Comparison of ENCODE assay signal across 16 mouse cellular contexts in genomic region chr5:64598606-64599005, GRCm38 (mm10).
DNase-seq lines count a peak whose midpoint lies in the region; ATAC-seq and TF ChIP-seq lines count a peak whose summit lies in the region.
"Had no signal": no experiment of that assay in that cellular context is flagged by ENCODE, and none has a peak within 500 bp of the region (broad histone marks: within the 10 kb centered on the region; RNA-seq: fewer than 3 reads in every experiment).

No protein-coding gene starts in this region.

- no peak for TF ChIP-seq CTCF in heart, adult 2 months (IDR thresholded peaks at IDR 0.05)
- TF ChIP-seq CTCF in kidney, adult 2 months (conservative IDR thresholded peaks at IDR 0.05; ENCODE audit: insufficient read depth, insufficient read length, low read depth, low read length) = no peak

- no peaks in the 10 kb centered on the region for H3K9me3 ChIP-seq in kidney, embryonic 14.5 days (ENCODE audit: control insufficient read depth, low read length)
- H3K9me3 ChIP-seq in kidney, embryonic 15.5 days (replicated peaks) = no peaks in the 10 kb centered on the region
- H3K9me3 ChIP-seq: embryonic facial prominence, embryonic 13.5 days; neural tube, embryonic 12.5 days had no signal

- 17% methylated on average over 3 of the region's 3 CpGs for WGBS in heart, adult 2 months
- 36% methylated on average over 3 of the region's 3 CpGs for WGBS in kidney, adult 2 months
- 76% methylated on average over 3 of the region's 3 CpGs for WGBS in kidney, embryonic 14.5 days
- WGBS in kidney, embryonic 15.5 days = 68% methylated on average over 3 of the region's 3 CpGs

- H3K36me3 ChIP-seq in heart, adult 2 months (ENCODE audit: control insufficient read depth, insufficient read depth, low read length) = peaks cover 4% of the 10 kb centered on the region; the same call in 1 of the 2 replicates
- H3K36me3 ChIP-seq in kidney, adult 2 months (ENCODE audit: control insufficient read depth, insufficient read depth, low read length) = no peaks in the 10 kb centered on the region
- no peaks in the 10 kb centered on the region for H3K36me3 ChIP-seq in kidney, embryonic 14.5 days (ENCODE audit: control insufficient read depth, insufficient read depth, low read length)
- no peaks in the 10 kb centered on the region for H3K36me3 ChIP-seq in kidney, embryonic 15.5 days
- H3K36me3 ChIP-seq: embryonic facial prominence, embryonic 13.5 days; neural tube, embryonic 12.5 days had no signal

- ATAC-seq in kidney, embryonic 14.5 days (ENCODE audit: low FRiP score, low TSS enrichment) = no peak
- ATAC-seq in kidney, embryonic 15.5 days (replicated peaks; ENCODE audit: low FRiP score) = no peak

- H3K4me3 ChIP-seq in heart, adult 2 months = no peak overlapping the region
- no peak overlapping the region for H3K4me3 ChIP-seq in kidney, adult 2 months (ENCODE audit: insufficient read depth, low read depth, low read length)
- H3K4me3 ChIP-seq in kidney, embryonic 14.5 days (ENCODE audit: low read length) = no peak overlapping the region
- H3K4me3 ChIP-seq in brown adipose tissue, adult 24 weeks (ENCODE audit: insufficient read depth, low read depth, low read length) = no peak overlapping the region
- H3K4me3 ChIP-seq in kidney, embryonic 15.5 days (replicated peaks) = no peak overlapping the region
- H3K4me3 ChIP-seq: embryonic facial prominence, embryonic 13.5 days; neural tube, embryonic 12.5 days had no signal

- H3K9ac ChIP-seq in heart, adult 2 months (ENCODE audit: low read depth, low read length) = no peak overlapping the region
- no peak overlapping the region for H3K9ac ChIP-seq in kidney, embryonic 14.5 days (ENCODE audit: low read depth, low read length)
- H3K9ac ChIP-seq in kidney, embryonic 15.5 days = no peak overlapping the region
- H3K9ac ChIP-seq: embryonic facial prominence, embryonic 13.5 days; hindbrain, embryonic 14.5 days; liver, embryonic 14.5 days; neural tube, embryonic 12.5 days had no signal

- H3K79me2 ChIP-seq in heart, adult 2 months (replicated peaks; ENCODE audit: control insufficient read depth, insufficient read depth, low read length) = no peaks in the 10 kb centered on the region

- no peak for TF ChIP-seq EP300 in heart, adult 2 months (IDR thresholded peaks at IDR 0.05; ENCODE audit: insufficient read depth, low read depth, low read length)

- TF ChIP-seq POLR2A in heart, adult 2 months (IDR thresholded peaks at IDR 0.05; ENCODE audit: insufficient read depth, low read depth, low read length) = no peak
- TF ChIP-seq POLR2A in kidney, adult 2 months (IDR thresholded peaks at IDR 0.05; ENCODE audit: low read depth, low read length) = no peak

- intact Hi-C loops in heart, adult 2 months (cut with DNase I) = loop anchor here (5.0 kb wide), 3 partner anchors 91 to 204 kb away; partner anchors contain the start of gene Klf3
- intact Hi-C loops in heart, postnatal 14 days (cut with DNase I) = no loop called here

- peak overlapping the region; percentile 79 for H3K27ac ChIP-seq in heart, adult 2 months
- peak overlapping the region; percentile 99 for H3K27ac ChIP-seq in kidney, adult 2 months (ENCODE audit: insufficient read depth, low read depth, low read length)
- H3K27ac ChIP-seq in kidney, embryonic 14.5 days (ENCODE audit: low read depth, low read length) = no peak overlapping the region
- H3K27ac ChIP-seq in brown adipose tissue, adult 24 weeks (replicated peaks; ENCODE audit: low read depth, low read length) = peak overlapping the region; percentile 84
- peak overlapping the region; percentile 86 for H3K27ac ChIP-seq in kidney, embryonic 15.5 days
- H3K27ac ChIP-seq: hindbrain, embryonic 14.5 days; liver, embryonic 14.5 days; neural tube, embryonic 12.5 days had no signal

- peaks cover 9% of the 10 kb centered on the region for H3K4me1 ChIP-seq in heart, adult 2 months (ENCODE audit: control insufficient read depth, insufficient read depth, low read length)
- H3K4me1 ChIP-seq in kidney, adult 2 months (ENCODE audit: control insufficient read depth, insufficient read depth, low read length) = peaks cover 28% of the 10 kb centered on the region
- H3K4me1 ChIP-seq in kidney, embryonic 14.5 days (ENCODE audit: control insufficient read depth, insufficient read depth, low read length) = peaks cover 24% of the 10 kb centered on the region
- peaks cover 23% of the 10 kb centered on the region for H3K4me1 ChIP-seq in brown adipose tissue, adult 24 weeks (ENCODE audit: control insufficient read depth, insufficient read depth, insufficient read length, low read length)
- peaks cover 59% of the 10 kb centered on the region for H3K4me1 ChIP-seq in kidney, embryonic 15.5 days
- H3K4me1 ChIP-seq: neural tube, embryonic 12.5 days had no signal

- H3K4me2 ChIP-seq in kidney, embryonic 14.5 days (replicated peaks; ENCODE audit: low read depth, low read length) = no peak overlapping the region
- no peak overlapping the region for H3K4me2 ChIP-seq in kidney, embryonic 15.5 days
- H3K4me2 ChIP-seq: embryonic facial prominence, embryonic 13.5 days; hindbrain, embryonic 14.5 days; neural tube, embryonic 12.5 days had no signal

- no peak for DNase-seq in heart, adult 2 months
- DNase-seq in heart, postnatal 14 days = no peak
- DNase-seq in kidney, adult 2 months = peak; percentile 90
- DNase-seq in adrenal gland, adult 18-20 months (ENCODE audit: low spot score in 2 of 2) = no peak
- no peak for DNase-seq in frontal cortex, postnatal 14 days (ENCODE audit: low spot score in 2 of 2)
- DNase-seq: adrenal gland, postnatal 10 days; cerebellum, adult 18-20 months; gastrocnemius, postnatal 25 days; lung, postnatal 36 days had no signal

- no peaks in the 10 kb centered on the region for H3K27me3 ChIP-seq in heart, adult 2 months (ENCODE audit: control insufficient read depth, insufficient read depth, low read length)
- H3K27me3 ChIP-seq in kidney, adult 2 months (replicated peaks; ENCODE audit: control insufficient read depth, insufficient read depth, low read length) = no peaks in the 10 kb centered on the region
- H3K27me3 ChIP-seq in kidney, embryonic 14.5 days (ENCODE audit: control insufficient read depth, insufficient read depth, low read length) = no peaks in the 10 kb centered on the region
- no peaks in the 10 kb centered on the region for H3K27me3 ChIP-seq in kidney, embryonic 15.5 days
- H3K27me3 ChIP-seq: embryonic facial prominence, embryonic 13.5 days; neural tube, embryonic 12.5 days had no signal
